In genomic region chr16:84838576-84838975, GRCm38 (mm10) we compare ENCODE assay signal across 25 mouse cellular contexts. TPM values are rescaled to one million over a fixed set of nuclear protein-coding genes. Genes with fewer than 3 reads are reported as not detected.
A peak's percentile ranks its signal among the peaks of the same experiment; 100 is the strongest.
DNase-seq lines count a peak whose midpoint lies in the region; ATAC-seq and TF ChIP-seq lines count a peak whose summit lies in the region.
"Had no signal": no experiment of that assay in that cellular context is flagged by ENCODE, and none has a peak within 500 bp of the region (broad histone marks: within the 10 kb centered on the region; RNA-seq: fewer than 3 reads in every experiment).

No protein-coding gene starts in this region.

- TF ChIP-seq CTCF in ES-Bruce4 (IDR thresholded peaks at IDR 0.05; ENCODE audit: low read depth, low read length): no peak

- TF ChIP-seq EP300 in ES-Bruce4 (IDR thresholded peaks at IDR 0.05; ENCODE audit: insufficient read depth, low read depth, low read length): no peak

- H3K27ac ChIP-seq in ES-Bruce4 (ENCODE audit: insufficient read depth, low read length): 0 out of 2 replicates have a peak overlapping the region, but pooled peaks have one; percentile 48
- no peak overlapping the region for H3K27ac ChIP-seq in intestine, embryonic 16.5 days (ENCODE audit: low read length)
- H3K27ac ChIP-seq: embryonic facial prominence, embryonic 13.5 days; embryonic facial prominence, embryonic 15.5 days; forebrain, embryonic 10.5 days; forebrain, embryonic 12.5 days had no signal

- H3K4me1 ChIP-seq in ES-Bruce4 (ENCODE audit: control insufficient read depth, insufficient read depth, low read length): peaks cover 2% of the 10 kb centered on the region
- 0 out of 2 replicates have a peak, but pooled peaks cover 4% of the 10 kb centered on the region for H3K4me1 ChIP-seq in intestine, embryonic 16.5 days (ENCODE audit: control insufficient read depth, insufficient read depth, low read length)

- DNase-seq in 3T3-L1 (ENCODE audit: low read depth, low spot score) (peak; percentile 35), R1 (ENCODE audit: low read depth, low spot score) (peak; percentile 64)
- DNase-seq in urinary bladder, postnatal 10 days (ENCODE audit: low spot score): no peak
- no peak for DNase-seq in ovary, postnatal 10 days (ENCODE audit: low spot score)
- DNase-seq: adrenal gland, adult 2 months; adrenal gland, postnatal 10 days; adrenal gland, postnatal 25 days; B cell, adult 2 months; cerebellum, adult 11 months; cerebellum, adult 18-20 months; cerebellum, adult 8-10 months; cerebellum, adult 9-11 months; cerebellum, postnatal 14 days; cerebellum, postnatal 36 days; embryo, embryonic 11 days had no signal

- no peaks in the 10 kb centered on the region for H3K27me3 ChIP-seq in ES-Bruce4 (ENCODE audit: control insufficient read depth, insufficient read depth, low read length, poor library complexity, severe bottlenecking)
- H3K27me3 ChIP-seq in intestine, embryonic 16.5 days (replicated peaks; ENCODE audit: control insufficient read depth, insufficient read depth, low read length): no peaks in the 10 kb centered on the region
- H3K27me3 ChIP-seq: embryonic facial prominence, embryonic 13.5 days; embryonic facial prominence, embryonic 15.5 days; forebrain, embryonic 12.5 days had no signal

- no peak overlapping the region for H3K9ac ChIP-seq in ES-Bruce4 (ENCODE audit: low read depth, poor library complexity, severe bottlenecking)
- no peak overlapping the region for H3K9ac ChIP-seq in intestine, embryonic 16.5 days (ENCODE audit: low read depth, low read length)
- H3K9ac ChIP-seq: embryonic facial prominence, embryonic 13.5 days; embryonic facial prominence, embryonic 15.5 days; forebrain, embryonic 12.5 days had no signal

- H3K4me3 ChIP-seq in ES-Bruce4 (ENCODE audit: low read depth, low read length): no peak overlapping the region
- no peak overlapping the region for H3K4me3 ChIP-seq in intestine, embryonic 16.5 days (ENCODE audit: low read length)
- H3K4me3 ChIP-seq: embryonic facial prominence, embryonic 13.5 days; embryonic facial prominence, embryonic 15.5 days; erythroblast, embryonic 14.5 days; forebrain, embryonic 10.5 days; forebrain, embryonic 12.5 days had no signal

- no peak overlapping the region for H3K4me2 ChIP-seq in intestine, embryonic 16.5 days (ENCODE audit: low read depth, low read length)
- H3K4me2 ChIP-seq: embryonic facial prominence, embryonic 13.5 days; embryonic facial prominence, embryonic 15.5 days; forebrain, embryonic 12.5 days had no signal

- H3K36me3 ChIP-seq in ES-Bruce4 (ENCODE audit: control insufficient read depth, insufficient read depth, low read length, poor library complexity, severe bottlenecking): peaks cover 28% of the 10 kb centered on the region
- no peaks in the 10 kb centered on the region for H3K36me3 ChIP-seq in intestine, embryonic 16.5 days (ENCODE audit: control insufficient read depth, insufficient read depth, low read length)

- TF ChIP-seq POLR2A in ES-Bruce4 (IDR thresholded peaks at IDR 0.05; ENCODE audit: insufficient read depth, low read length): no peak

- no peaks in the 10 kb centered on the region for H3K9me3 ChIP-seq in ES-Bruce4 (replicated peaks; ENCODE audit: control insufficient read depth, insufficient read depth, low read length, poor library complexity, severe bottlenecking)
- no peaks in the 10 kb centered on the region for H3K9me3 ChIP-seq in intestine, embryonic 16.5 days (ENCODE audit: control insufficient read depth, low read length)
- H3K9me3 ChIP-seq: embryonic facial prominence, embryonic 13.5 days; embryonic facial prominence, embryonic 15.5 days; forebrain, embryonic 10.5 days; forebrain, embryonic 12.5 days; G1E had no signal

- WGBS in intestine, embryonic 16.5 days: 76% methylated on average over 2 of the region's 2 CpGs

- no peak for ATAC-seq in intestine, embryonic 16.5 days
- ATAC-seq: forebrain, embryonic 14.5 days; forebrain, embryonic 16.5 days had no signal

RNA-seq across cellular contexts. Expression of gene Atp5j, which starts 3.2 kb away (rescaled TPM):
- 402 and 421 TPM in 2 replicates for polyA plus RNA-seq in ES-Bruce4 (2011; ENCODE audit: insufficient read depth, insufficient read length, low read depth, missing spikeins)
- 1,127 and 1,131 TPM in 2 replicates for polyA plus RNA-seq in intestine, embryonic 16.5 days (2015; fragmentation: Nextera tagmentation; extraction: Ambion mirVana)

RNA-seq across cellular contexts. Expression of gene Gabpa, which starts 3.9 kb away (rescaled TPM):
- polyA plus RNA-seq in ES-Bruce4 (2011; ENCODE audit: insufficient read depth, insufficient read length, low read depth, missing spikeins): 116 and 127 TPM in 2 replicates
- polyA plus RNA-seq in intestine, embryonic 16.5 days (2015; fragmentation: Nextera tagmentation; extraction: Ambion mirVana): 24.3 and 25.1 TPM in 2 replicates

Comparison
In these comparisons a context has a peak if more than half of its experiments do, and no peak if none do; other contexts are left out.
1. DNase-seq: peak in 3T3-L1 (single experiment) and R1 (single experiment); none in urinary bladder, postnatal 10 days (single experiment) and ovary, postnatal 10 days (single experiment).